Mouse (Mus musculus): ENCODE data around the gene Mtnr1a. TPM values are rescaled to one million over a fixed set of nuclear protein-coding genes. Genes with fewer than 3 reads are reported as not detected.

Mtnr1a gene
- 0.35 TPM in 1 of 2 replicates, not detected in the other for polyA plus RNA-seq (2014; fragmentation: Nextera tagmentation; extraction: Ambion mirVana)

DNA sequence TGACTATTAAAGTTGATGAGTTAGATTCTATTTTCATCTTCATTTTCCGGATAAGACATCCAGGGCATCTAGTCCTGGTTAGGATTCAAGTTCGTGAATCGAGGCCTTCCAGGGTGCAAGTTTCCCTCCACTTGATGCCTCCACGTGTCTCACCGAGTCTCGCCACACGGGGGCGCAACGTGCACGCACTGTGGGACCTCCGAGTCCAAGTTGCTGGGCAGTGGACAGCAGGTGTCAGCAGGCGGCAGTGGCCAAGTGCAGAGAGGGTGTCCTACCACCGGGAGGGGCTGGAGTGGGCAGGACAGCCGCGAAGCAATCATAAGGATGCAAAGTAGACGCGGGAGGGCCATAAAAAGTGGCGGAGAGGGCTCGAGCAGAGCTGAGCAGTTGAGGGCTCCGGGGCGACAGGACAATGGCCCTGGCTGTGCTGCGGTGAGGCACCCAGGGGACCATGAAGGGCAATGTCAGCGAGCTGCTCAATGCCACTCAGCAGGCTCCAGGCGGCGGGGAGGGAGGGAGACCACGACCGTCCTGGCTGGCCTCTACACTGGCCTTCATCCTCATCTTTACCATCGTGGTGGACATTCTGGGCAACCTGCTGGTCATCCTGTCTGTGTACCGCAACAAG lies at the start of gene Mtnr1a:
Gene Mtnr1a, plus strand, starts transcription at position 379 of the 628 bp plus-strand sequence.
- no peaks in the 10 kb centered on the region for H3K36me3 ChIP-seq (replicated peaks; ENCODE audit: control insufficient read depth, insufficient read depth, low read depth, low read length)
- H3K9ac ChIP-seq (replicated peaks; ENCODE audit: low read length), result no peak within 1 kb of the TSS
- no peaks in the 10 kb centered on the region for H3K4me1 ChIP-seq (ENCODE audit: control insufficient read depth, insufficient read depth, low read length)
- H3K9me3 ChIP-seq (replicated peaks; ENCODE audit: control insufficient read depth, low read length), result no peaks in the 10 kb centered on the region
- H3K4me3 ChIP-seq (ENCODE audit: low read depth, low read length), result 0 out of 2 replicates have a peak within 1 kb of the TSS, but pooled peaks have one; percentile 11
- WGBS, result 10% methylated on average over 29 of the region's 29 CpGs
- peak; percentile 89 for DNase-seq (ENCODE audit: low spot score)
- peak within 1 kb of the TSS; percentile 52 for H3K4me2 ChIP-seq (ENCODE audit: low read depth, low read length)
- H3K27ac ChIP-seq (replicated peaks; ENCODE audit: low read depth, low read length), result no peak within 1 kb of the TSS
- no peaks in the 10 kb centered on the region for H3K27me3 ChIP-seq (ENCODE audit: control insufficient read depth, insufficient read depth, low read length)
- peak; percentile 77 for ATAC-seq (replicated peaks; ENCODE audit: insufficient number of reproducible peaks, low FRiP score, low TSS enrichment, low read depth)

DNA sequence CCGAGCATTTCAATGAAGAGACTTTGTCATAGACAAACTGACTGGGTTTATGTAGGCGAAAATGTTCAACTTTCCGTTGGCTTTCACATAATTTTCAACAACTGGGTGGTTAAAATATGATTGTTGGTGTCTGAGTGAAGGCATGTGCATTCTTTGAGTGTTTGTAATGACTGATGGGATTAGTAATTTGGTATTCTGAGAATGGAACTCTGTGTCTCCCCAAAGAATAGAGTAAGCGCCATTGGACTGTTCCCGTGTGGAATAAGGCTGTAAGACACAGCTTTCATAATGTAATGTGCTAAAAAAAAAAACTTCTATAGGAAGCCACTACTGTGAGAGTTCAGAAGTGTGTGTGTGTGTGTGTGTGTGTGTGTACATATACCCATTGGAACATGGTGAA lies 49.7 kb upstream of the Mtnr1a start:
- H3K27me3 ChIP-seq (ENCODE audit: control insufficient read depth, insufficient read depth, low read length), result no peaks in the 10 kb centered on the region
- no peak overlapping the region for H3K4me2 ChIP-seq (ENCODE audit: low read depth, low read length)
- H3K36me3 ChIP-seq (replicated peaks; ENCODE audit: control insufficient read depth, insufficient read depth, low read depth, low read length), result peaks cover 13% of the 10 kb centered on the region
- no peak overlapping the region for H3K27ac ChIP-seq (replicated peaks; ENCODE audit: low read depth, low read length)
- ATAC-seq (replicated peaks; ENCODE audit: insufficient number of reproducible peaks, low FRiP score, low TSS enrichment, low read depth), result no peak
- DNase-seq (ENCODE audit: low spot score), result no peak
- H3K4me3 ChIP-seq (ENCODE audit: low read depth, low read length), result no peak overlapping the region
- no peak overlapping the region for H3K9ac ChIP-seq (replicated peaks; ENCODE audit: low read length)
- WGBS, result 80% methylated on average over 5 of the region's 5 CpGs
- no peaks in the 10 kb centered on the region for H3K4me1 ChIP-seq (ENCODE audit: control insufficient read depth, insufficient read depth, low read length)
- H3K9me3 ChIP-seq (replicated peaks; ENCODE audit: control insufficient read depth, low read length), result no peaks in the 10 kb centered on the region

DNA sequence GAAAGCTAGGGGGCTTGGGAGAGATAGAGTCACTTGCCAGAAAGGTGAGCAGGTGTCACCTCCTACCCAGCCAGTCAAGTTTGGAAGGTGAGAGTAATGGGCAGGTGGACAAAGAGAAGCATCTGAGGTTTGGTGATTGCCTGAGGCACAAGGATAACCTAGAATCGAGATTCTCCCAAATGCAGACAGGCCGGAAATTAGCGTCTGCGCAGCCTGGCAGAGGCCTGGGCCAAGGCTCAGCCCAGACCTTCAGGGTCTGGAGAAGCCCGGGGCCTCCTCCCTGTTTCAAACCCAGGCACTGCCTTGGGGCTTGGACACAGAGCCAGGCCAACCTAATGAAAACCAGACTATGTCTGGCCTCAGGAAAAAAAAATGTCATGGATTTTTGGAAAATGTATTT lies 47.8 kb upstream of the Mtnr1a start:
- ATAC-seq (replicated peaks; ENCODE audit: insufficient number of reproducible peaks, low FRiP score, low TSS enrichment, low read depth), result no peak
- Histone ChIP-seq H3K27ac (replicated peaks; ENCODE audit: low read depth, low read length) (no peak overlapping the region), H3K9ac (replicated peaks; ENCODE audit: low read length) (no peak overlapping the region), H3K4me2 (ENCODE audit: low read depth, low read length) (no peak overlapping the region), H3K9me3 (replicated peaks; ENCODE audit: control insufficient read depth, low read length) (no peaks in the 10 kb centered on the region), H3K4me3 (ENCODE audit: low read depth, low read length) (no peak overlapping the region), H3K4me1 (ENCODE audit: control insufficient read depth, insufficient read depth, low read length) (no peaks in the 10 kb centered on the region), H3K36me3 (replicated peaks; ENCODE audit: control insufficient read depth, insufficient read depth, low read depth, low read length) (peaks cover 22% of the 10 kb centered on the region), H3K27me3 (ENCODE audit: control insufficient read depth, insufficient read depth, low read length) (no peaks in the 10 kb centered on the region)
- WGBS, result 80% methylated on average over 5 of the region's 5 CpGs
- no peak for DNase-seq (ENCODE audit: low spot score)

DNA sequence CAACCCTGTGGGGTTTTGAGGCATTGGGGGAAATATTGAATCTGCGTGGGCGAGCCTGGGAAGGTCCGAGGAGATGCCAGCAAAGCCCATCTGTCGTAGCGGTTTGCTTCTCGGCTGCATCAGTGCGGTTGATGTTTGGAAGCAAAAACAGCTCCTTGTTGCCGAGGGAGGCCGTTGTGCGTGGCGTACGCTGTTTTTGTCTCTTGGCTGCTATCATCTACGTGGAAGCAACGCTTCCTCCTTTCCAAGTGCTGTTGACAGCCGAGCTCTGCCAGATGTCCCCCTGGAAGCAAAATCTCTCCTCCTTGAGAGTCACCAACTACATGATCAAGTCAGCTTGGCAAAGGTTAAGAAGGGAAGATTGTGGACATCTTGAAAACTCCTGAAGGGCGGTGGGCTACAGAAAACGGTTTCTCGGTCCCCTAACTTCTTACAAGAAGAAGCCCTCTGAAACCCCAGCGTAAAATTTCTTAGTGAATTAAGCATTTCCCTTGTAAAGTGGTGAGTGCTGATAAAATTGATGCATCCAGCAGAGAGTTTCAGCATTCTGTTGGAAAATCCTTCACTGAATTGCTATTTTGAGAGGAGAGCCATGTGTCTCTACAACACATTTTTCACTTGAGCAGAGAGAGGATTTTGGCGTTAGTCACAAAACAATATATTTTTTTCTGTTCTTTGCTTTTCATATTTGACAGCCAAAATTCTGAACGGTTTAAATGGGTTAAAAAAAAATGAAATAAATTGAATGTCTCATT lies 46.8 kb upstream of the Mtnr1a start:
- 94% methylated on average over 21 of the region's 21 CpGs for WGBS
- no peak overlapping the region for H3K27ac ChIP-seq (replicated peaks; ENCODE audit: low read depth, low read length)
- H3K36me3 ChIP-seq (replicated peaks; ENCODE audit: control insufficient read depth, insufficient read depth, low read depth, low read length), result peaks cover 28% of the 10 kb centered on the region
- no peaks in the 10 kb centered on the region for H3K9me3 ChIP-seq (replicated peaks; ENCODE audit: control insufficient read depth, low read length)
- H3K9ac ChIP-seq (replicated peaks; ENCODE audit: low read length), result no peak overlapping the region
- DNase-seq (ENCODE audit: low spot score), result no peak
- no peaks in the 10 kb centered on the region for H3K27me3 ChIP-seq (ENCODE audit: control insufficient read depth, insufficient read depth, low read length)
- ATAC-seq (replicated peaks; ENCODE audit: insufficient number of reproducible peaks, low FRiP score, low TSS enrichment, low read depth), result no peak
- H3K4me1 ChIP-seq (ENCODE audit: control insufficient read depth, insufficient read depth, low read length), result no peaks in the 10 kb centered on the region
- no peak overlapping the region for H3K4me3 ChIP-seq (ENCODE audit: low read depth, low read length)
- no peak overlapping the region for H3K4me2 ChIP-seq (ENCODE audit: low read depth, low read length)

DNA sequence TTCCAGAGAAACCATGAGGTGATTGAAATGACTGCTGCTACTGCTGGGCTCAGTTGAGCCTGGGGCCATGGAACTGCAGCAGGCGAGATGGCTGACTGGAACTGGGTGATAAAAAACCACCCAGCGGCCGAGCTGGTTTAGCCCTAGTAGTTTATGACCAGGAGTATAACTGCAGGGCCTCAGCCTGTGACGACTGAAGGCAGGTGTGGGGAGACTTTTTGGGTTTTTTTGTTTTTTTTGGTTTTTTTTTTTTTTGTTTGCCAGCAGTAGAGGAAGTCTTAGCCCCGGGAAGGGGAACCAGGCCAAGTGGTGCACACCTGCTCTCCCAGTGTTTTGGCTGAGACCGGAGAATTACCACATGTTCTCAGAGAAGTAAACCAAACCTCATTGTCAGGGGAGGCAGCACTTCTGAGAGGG lies 40.8 kb upstream of the Mtnr1a start:
- no peak for DNase-seq (ENCODE audit: low spot score)
- no peak overlapping the region for H3K9ac ChIP-seq (replicated peaks; ENCODE audit: low read length)
- H3K4me3 ChIP-seq (ENCODE audit: low read depth, low read length), result no peak overlapping the region
- no peaks in the 10 kb centered on the region for H3K27me3 ChIP-seq (ENCODE audit: control insufficient read depth, insufficient read depth, low read length)
- no peak overlapping the region for H3K4me2 ChIP-seq (ENCODE audit: low read depth, low read length)
- 83% methylated on average over 6 of the region's 6 CpGs for WGBS
- no peak for ATAC-seq (replicated peaks; ENCODE audit: insufficient number of reproducible peaks, low FRiP score, low TSS enrichment, low read depth)
- H3K36me3 ChIP-seq (replicated peaks; ENCODE audit: control insufficient read depth, insufficient read depth, low read depth, low read length), result peaks cover 33% of the 10 kb centered on the region
- H3K9me3 ChIP-seq (replicated peaks; ENCODE audit: control insufficient read depth, low read length), result no peaks in the 10 kb centered on the region
- H3K4me1 ChIP-seq (ENCODE audit: control insufficient read depth, insufficient read depth, low read length), result no peaks in the 10 kb centered on the region
- H3K27ac ChIP-seq (replicated peaks; ENCODE audit: low read depth, low read length), result no peak overlapping the region

DNA sequence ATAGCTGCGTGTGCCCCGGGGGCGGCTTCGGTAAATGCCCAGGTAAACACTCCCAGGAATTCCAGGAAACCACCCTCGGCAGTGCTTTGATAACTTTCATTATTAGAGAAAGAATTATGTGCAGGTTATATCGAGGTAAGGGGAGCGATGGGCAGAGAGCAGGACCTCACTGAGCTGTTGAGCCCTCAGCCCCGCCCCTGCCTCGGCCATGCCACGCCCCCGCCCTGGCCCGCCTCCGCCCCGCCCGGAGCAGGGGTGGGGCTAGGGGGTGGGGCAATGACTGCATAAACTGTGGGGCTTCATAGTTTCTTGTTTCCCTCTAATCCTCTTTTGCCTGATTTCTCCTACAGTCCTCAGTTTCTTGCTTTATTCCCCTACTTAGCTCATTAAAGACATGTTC lies 30.6 kb upstream of the Mtnr1a start:
- H3K9ac ChIP-seq (replicated peaks; ENCODE audit: low read length), result no peak overlapping the region
- H3K4me3 ChIP-seq (ENCODE audit: low read depth, low read length), result no peak overlapping the region
- DNase-seq (ENCODE audit: low spot score), result no peak
- no peaks in the 10 kb centered on the region for H3K27me3 ChIP-seq (ENCODE audit: control insufficient read depth, insufficient read depth, low read length)
- ATAC-seq (replicated peaks; ENCODE audit: insufficient number of reproducible peaks, low FRiP score, low TSS enrichment, low read depth), result no peak
- 81% methylated on average over 15 of the region's 15 CpGs for WGBS
- H3K4me2 ChIP-seq (ENCODE audit: low read depth, low read length), result no peak overlapping the region
- H3K27ac ChIP-seq (replicated peaks; ENCODE audit: low read depth, low read length), result no peak overlapping the region
- H3K9me3 ChIP-seq (replicated peaks; ENCODE audit: control insufficient read depth, low read length), result no peaks in the 10 kb centered on the region
- H3K4me1 ChIP-seq (ENCODE audit: control insufficient read depth, insufficient read depth, low read length), result no peaks in the 10 kb centered on the region
- H3K36me3 ChIP-seq (replicated peaks; ENCODE audit: control insufficient read depth, insufficient read depth, low read depth, low read length), result peaks cover 24% of the 10 kb centered on the region

DNA sequence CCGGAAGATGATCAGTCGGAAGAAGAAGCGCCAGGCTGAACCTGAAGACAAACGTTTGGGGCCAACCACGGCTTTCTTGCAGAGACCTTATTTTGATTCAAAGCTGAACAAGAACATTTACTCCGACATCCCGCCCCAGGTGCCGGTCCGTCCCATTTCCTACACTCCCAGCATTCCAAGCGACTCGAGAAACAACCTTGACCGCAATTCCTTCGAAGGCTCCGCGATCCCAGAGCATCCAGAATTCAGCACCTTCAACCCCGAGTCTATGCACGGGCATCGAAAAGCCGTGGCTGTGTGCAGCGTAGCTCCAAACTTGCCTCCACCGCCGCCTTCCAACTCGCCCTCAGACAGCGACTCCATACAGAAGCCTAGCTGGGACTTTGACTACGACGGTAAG lies 24.8 kb upstream of the Mtnr1a start:
- DNase-seq (ENCODE audit: low spot score), result no peak

DNA sequence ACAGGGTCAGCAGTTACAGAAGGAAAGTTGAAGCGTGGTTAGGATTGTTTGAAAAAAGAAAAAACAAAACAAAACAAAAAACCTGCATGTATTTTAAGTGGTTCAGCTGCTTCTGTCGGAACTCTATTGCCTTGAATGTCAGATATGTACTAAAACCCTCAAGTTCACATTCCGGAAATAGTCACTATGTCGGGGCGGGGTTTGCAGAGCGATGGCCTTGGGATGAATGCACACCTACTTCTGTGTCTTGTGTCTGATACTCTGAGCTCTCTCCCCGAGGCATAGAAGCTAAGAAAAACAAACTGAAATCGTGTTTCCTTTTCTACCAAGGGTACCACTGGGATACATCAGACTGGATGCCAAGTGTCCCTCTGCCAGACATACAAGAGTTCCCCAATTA lies 18.5 kb upstream of the Mtnr1a start:
- H3K4me2 ChIP-seq (ENCODE audit: low read depth, low read length), result no peak overlapping the region
- no peak overlapping the region for H3K9ac ChIP-seq (replicated peaks; ENCODE audit: low read length)
- ATAC-seq (replicated peaks; ENCODE audit: insufficient number of reproducible peaks, low FRiP score, low TSS enrichment, low read depth) (no peak), DNase-seq (ENCODE audit: low spot score) (no peak)
- peaks cover 2% of the 10 kb centered on the region for H3K36me3 ChIP-seq (replicated peaks; ENCODE audit: control insufficient read depth, insufficient read depth, low read depth, low read length)
- no peaks in the 10 kb centered on the region for H3K4me1 ChIP-seq (ENCODE audit: control insufficient read depth, insufficient read depth, low read length)
- no peak overlapping the region for H3K27ac ChIP-seq (replicated peaks; ENCODE audit: low read depth, low read length)
- H3K4me3 ChIP-seq (ENCODE audit: low read depth, low read length), result no peak overlapping the region
- 82% methylated on average over 8 of the region's 8 CpGs for WGBS
- H3K27me3 ChIP-seq (ENCODE audit: control insufficient read depth, insufficient read depth, low read length), result no peaks in the 10 kb centered on the region
- H3K9me3 ChIP-seq (replicated peaks; ENCODE audit: control insufficient read depth, low read length), result no peaks in the 10 kb centered on the region

More for the DNA sequence above, 24.8 kb upstream of the Mtnr1a start:
- H3K9ac ChIP-seq (replicated peaks; ENCODE audit: low read length), result no peak overlapping the region
- no peak for ATAC-seq (replicated peaks; ENCODE audit: insufficient number of reproducible peaks, low FRiP score, low TSS enrichment, low read depth)
- H3K36me3 ChIP-seq (replicated peaks; ENCODE audit: control insufficient read depth, insufficient read depth, low read depth, low read length), result peaks cover 11% of the 10 kb centered on the region
- H3K27me3 ChIP-seq (ENCODE audit: control insufficient read depth, insufficient read depth, low read length), result no peaks in the 10 kb centered on the region
- no peaks in the 10 kb centered on the region for H3K9me3 ChIP-seq (replicated peaks; ENCODE audit: control insufficient read depth, low read length)
- H3K4me2 ChIP-seq (ENCODE audit: low read depth, low read length), result no peak overlapping the region
- H3K27ac ChIP-seq (replicated peaks; ENCODE audit: low read depth, low read length), result no peak overlapping the region
- no peaks in the 10 kb centered on the region for H3K4me1 ChIP-seq (ENCODE audit: control insufficient read depth, insufficient read depth, low read length)
- no peak overlapping the region for H3K4me3 ChIP-seq (ENCODE audit: low read depth, low read length)
- WGBS, result 95% methylated on average over 26 of the region's 26 CpGs

Measured in embryonic facial prominence, embryonic 11.5 days (tissue).